Mouse (Mus musculus) adrenal gland, adult 8-10 months (tissue): ENCODE results near the gene Thnsl2. TPM values are rescaled to one million over a fixed set of nuclear protein-coding genes. Genes with fewer than 3 reads are reported as not detected.

Experiments
- DNase-seq: peaks from one replicate; pipeline ENCODE4 v3.0.0; 2022
- total RNA-seq, 4 experiments: library from RNA; stranded (reverse); gene quantifications; 2 replicates each; pipeline ENCODE4 v1.2.4; 2022

The Thnsl2 gene
- total RNA-seq, 4 experiments from 2014 or later, result 19.0 to 36.9 (median 27.6) TPM

DNA sequence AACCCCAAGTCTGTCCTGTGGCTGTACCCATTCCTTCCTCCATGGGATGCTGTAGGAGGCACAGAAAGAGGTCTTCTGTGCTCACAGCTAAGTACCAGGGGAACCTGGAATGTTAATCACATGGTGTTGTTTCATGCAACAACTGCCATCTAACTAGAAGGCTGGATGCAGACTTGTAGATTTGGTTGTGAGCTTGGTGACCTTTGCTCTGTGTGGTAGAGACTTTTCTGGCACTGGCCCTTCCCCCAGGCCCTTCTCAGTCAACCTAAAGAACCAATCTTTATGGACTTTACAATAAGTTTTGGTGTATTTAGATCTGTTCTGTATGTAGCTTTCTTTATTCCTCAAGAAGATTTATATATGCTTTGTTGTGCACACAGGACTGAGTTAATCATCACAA is 13.2 kb downstream of the Thnsl2 start:
- no peak for DNase-seq

- no peak for DNase-seq
Measured at GRCm38 (mm10) chr6:71130269-71130668, 14.0 kb downstream of the Thnsl2 start.

GRCm38 (mm10) chr6:71129071-71129470 is 15.2 kb downstream of the Thnsl2 start:
- DNase-seq, result no peak

DNA sequence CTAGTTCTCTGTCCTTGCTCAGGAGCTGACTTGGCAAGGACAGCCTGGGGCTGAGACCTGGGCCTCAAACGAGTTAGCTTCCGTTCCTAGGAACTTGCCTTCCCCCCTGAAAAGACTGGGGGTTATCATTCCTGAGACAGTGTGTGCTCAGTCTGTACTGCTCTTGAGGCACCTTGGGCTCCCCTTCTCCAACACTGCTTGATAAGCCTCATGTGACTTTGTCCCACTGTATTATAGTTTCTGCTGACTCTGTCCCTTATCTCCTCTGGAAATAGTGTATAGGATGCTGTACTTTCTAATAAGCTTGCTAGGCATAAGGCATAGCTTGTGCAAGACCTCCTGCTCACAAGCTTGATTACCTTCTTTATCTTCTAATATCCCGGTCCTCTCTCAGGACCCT is 17.9 kb downstream of the Thnsl2 start:
- no peak for DNase-seq

DNA sequence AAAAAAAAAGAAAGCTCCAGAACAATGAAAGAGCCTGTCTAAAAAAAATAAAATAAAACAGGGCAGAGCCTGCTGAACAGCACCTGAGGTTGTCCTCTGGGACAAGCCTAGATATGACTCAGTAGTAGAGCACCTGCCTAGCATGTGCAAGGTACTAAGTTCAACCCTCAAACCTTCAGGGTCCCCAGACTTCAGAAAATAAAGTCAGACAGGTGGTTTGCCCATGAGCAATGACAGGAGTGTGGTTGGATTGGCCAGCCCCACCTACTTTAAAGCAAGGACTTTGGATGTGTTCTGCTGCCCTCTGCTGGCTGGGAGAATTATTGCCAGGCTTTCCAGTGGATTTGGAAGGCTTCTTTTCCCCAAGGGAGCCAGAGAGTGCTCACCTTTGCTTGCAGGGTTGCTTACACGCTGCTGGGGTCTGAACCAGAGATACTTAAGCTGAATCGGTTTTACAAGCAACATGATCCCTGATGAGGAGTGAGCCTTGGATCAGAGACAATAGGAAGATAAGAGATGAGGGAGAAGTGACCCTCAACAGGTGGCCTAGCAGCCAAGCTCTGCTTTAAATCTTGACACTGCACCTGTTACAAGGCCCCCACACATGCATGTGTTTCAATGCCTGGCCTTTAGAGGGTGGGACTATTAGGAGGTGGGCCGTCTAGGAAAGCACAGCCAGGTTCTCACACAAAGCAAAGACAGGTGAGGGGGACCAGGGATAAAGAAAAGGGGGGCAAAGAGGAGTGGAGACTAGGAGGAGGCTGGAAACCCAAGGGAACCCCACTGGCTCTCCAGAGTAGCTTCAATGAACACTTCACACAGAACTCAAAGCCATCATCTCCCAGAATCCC is 19.0 kb downstream of the Thnsl2 start:
- DNase-seq, result peak; percentile 40

DNA sequence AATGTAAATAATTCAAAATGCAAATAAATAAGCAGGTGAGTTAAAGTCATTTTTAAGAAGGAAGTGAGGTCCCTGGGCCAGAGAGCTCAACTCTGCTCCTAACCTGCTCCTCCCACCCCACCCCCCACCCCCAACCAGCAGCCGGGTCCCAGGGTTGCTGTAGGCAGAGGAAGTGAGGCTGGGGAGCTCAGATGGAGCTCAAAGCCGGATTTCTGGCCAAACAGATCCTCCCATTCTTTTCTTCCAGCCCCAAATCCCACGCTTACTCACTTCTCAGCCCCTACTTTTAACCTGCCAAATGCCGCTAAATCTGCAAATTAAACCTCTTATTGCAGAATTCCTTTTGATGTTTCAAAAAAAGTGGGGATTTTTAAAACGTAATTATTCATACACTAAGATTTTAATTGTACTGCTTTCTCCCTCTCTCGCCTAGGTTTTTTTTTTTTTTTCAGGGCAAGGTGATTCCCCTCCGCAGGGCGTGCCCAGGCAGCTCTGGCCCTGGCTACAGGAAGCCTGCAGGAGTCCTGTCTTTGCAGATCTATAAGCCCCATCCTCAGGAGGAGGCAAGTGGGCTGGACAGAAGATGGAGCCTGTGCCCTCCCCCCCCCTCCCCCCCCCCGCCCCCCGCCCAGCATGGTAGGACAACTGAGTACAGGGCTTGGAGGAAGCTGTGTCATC is 24.5 kb downstream of the Thnsl2 start:
- no peak for DNase-seq

DNA sequence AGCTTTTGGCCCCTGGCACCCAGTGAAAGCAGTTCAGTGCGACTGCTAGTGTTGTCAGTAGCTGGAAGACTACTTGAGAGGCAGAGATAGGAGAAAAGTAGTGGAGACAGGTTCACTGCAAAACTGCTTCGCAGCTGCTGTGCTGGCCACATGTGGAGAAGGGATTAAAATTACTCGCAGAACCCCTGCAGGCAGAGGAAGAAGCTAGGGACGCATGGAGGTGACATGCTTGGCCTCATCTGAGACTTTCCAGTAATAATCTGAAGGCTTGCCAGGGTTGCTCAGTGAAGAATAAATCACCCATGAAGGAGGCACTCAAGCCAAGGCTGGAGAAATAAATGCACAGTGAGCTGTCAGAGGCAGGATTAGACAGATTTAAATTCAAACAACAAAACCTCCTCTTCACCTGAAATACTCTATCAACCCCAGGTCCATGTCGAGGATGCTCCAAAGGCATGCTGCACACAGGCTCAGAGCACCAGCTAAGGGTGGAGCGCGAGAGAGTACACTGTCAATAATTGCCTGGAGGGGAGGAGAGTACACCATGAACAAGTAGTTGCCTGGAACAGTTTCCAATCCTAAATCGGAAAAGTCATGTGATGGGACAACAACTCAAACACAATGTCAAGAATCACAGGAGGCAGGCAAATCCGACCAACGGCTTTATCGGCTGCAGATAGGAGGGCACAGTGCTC is 32.7 kb downstream of the Thnsl2 start:
- peak; percentile 32 for DNase-seq

GRCm38 (mm10) chr6:71106170-71106945 is 37.9 kb downstream of the Thnsl2 start:
- no peak for DNase-seq

DNA sequence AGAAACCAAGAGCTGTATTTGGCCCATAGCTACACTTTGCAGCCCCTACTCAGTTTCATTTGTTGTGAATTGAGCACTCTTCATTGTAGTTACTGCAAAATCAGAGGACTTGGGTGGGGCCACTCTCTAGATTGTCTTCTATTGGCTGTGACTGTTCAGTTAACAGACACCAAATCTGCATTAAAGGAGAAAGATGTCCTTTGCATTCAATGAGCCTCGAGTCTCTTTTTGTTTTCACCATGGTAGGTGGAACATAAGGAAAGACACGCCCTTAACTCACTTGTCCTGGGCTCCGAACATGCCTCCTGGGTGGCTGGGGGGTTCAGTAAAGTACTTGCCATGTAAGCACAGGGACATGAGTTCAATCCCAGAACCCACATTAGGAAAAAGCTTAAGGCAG is 48.1 kb downstream of the Thnsl2 start:
- DNase-seq, result no peak

GRCm38 (mm10) chr6:71094693-71095092 is 49.5 kb downstream of the Thnsl2 start:
- DNase-seq, result no peak

GRCm38 (mm10) chr6:71093686-71094085 is 50.6 kb downstream of the Thnsl2 start:
- DNase-seq, result no peak

- no peak for DNase-seq
Measured at GRCm38 (mm10) chr6:71090475-71090874, 53.8 kb downstream of the Thnsl2 start.

- DNase-seq, result no peak
Measured at GRCm38 (mm10) chr6:71089735-71090134, 54.5 kb downstream of the Thnsl2 start.

GRCm38 (mm10) chr6:71088992-71089391 is 55.2 kb downstream of the Thnsl2 start:
- DNase-seq, result no peak

GRCm38 (mm10) chr6:71083441-71083840 is 60.8 kb downstream of the Thnsl2 start:
- DNase-seq, result no peak

GRCm38 (mm10) chr6:71082084-71082483 is 62.2 kb downstream of the Thnsl2 start:
- DNase-seq, result no peak

DNA sequence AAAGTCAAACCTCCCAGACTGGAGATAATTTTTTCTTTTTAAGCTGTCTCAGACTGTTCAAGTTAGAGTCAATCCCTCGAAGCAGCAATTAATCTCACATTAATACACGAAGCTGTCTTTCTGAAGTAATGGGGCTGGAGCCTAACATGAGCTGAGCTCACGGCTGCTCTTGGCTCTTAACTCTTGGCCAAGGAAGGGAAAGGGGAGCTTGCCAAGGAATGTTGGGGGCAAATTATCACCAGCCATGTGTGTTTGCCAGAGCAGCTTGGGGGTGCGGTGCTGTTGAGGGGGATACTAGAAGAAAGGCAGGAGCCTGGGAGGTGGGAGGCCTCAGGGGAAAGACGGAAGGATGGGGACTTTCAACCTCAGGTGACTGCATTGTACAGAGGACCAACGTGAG is 63.0 kb downstream of the Thnsl2 start:
- DNase-seq, result no peak

Other genes with a start within 250 kb of the Thnsl2 start
- not detected for gene Tex37, start 225.5 kb downstream of the Thnsl2 start, total RNA-seq
- gene Foxi3, start 187.9 kb downstream of the Thnsl2 start, total RNA-seq, result not detected
- 1 to 10 TPM in 1 of 4 experiments, not detected in 3; 1.2 TPM for gene Fabp1, start 55.4 kb upstream of the Thnsl2 start, total RNA-seq
- 10 to 100 TPM; 57.0 to 69.2 (median 65.6) TPM for gene Krcc1, start 127.2 kb upstream of the Thnsl2 start, total RNA-seq
- gene Smyd1, start 177.8 kb upstream of the Thnsl2 start, total RNA-seq, result under 1 TPM in 3 of 4 experiments, not detected in 1; 0.13 to 0.23 (median 0.21) TPM
- gene Cd8b1, start 178.3 kb upstream of the Thnsl2 start, total RNA-seq, result under 1 TPM in 3 of 4 experiments, not detected in 1; 0.31 to 0.32 (median 0.31) TPM
- 1 to 10 TPM in 2 of 4 experiments, under 1 TPM in 2; 0.17 to 1.2 (median 0.61) TPM for gene Cd8a, start 229.0 kb upstream of the Thnsl2 start, total RNA-seq